Mouse (Mus musculus) neural tube, embryonic 14.5 days (tissue): ENCODE results near the gene Eif4g3. TPM values are rescaled to one million over a fixed set of nuclear protein-coding genes. Genes with fewer than 3 reads are reported as not detected.
A peak's percentile ranks its signal among the peaks of the same experiment; 100 is the strongest.

ENCODE experiments used
- ATAC-seq: fragments of 200-750 bp; cut with Nextera tagmentation; 2 replicates; pipeline ENCODE4 v1.8.0; 2017; ENCODE audit warnings: low read depth, mild to moderate bottlenecking, moderate TSS enrichment, moderate library complexity
- H3K27ac ChIP-seq: fragments of 300-500 bp; sonication (generic); 2 replicates; pipeline ENCODE4 v1.5.1; 2014; ENCODE audit warnings: low read depth, mild to moderate bottlenecking, control low read depth, low read length, moderate library complexity, mixed read lengths
- H3K27me3 ChIP-seq: fragments of 300-500 bp; sonication (generic); 2 replicates; pipeline ENCODE4 v1.6.1; 2014; ENCODE audit warnings: low read length; ENCODE audit not compliant: control insufficient read depth, insufficient read depth
- H3K36me3 ChIP-seq: fragments of 300-500 bp; sonication (generic); 2 replicates; pipeline ENCODE4 v1.6.1; 2014; ENCODE audit warnings: low read length, mixed read lengths; ENCODE audit not compliant: control insufficient read depth, insufficient read depth
- H3K4me1 ChIP-seq: fragments of 300-500 bp; sonication (generic); 2 replicates; pipeline ENCODE4 v1.6.1; 2014; ENCODE audit warnings: low read length; ENCODE audit not compliant: control insufficient read depth, insufficient read depth
- H3K4me2 ChIP-seq: fragments of 300-500 bp; sonication (generic); 2 replicates; pipeline ENCODE4 v1.6.1; 2014; ENCODE audit warnings: mild to moderate bottlenecking, low read depth, low read length, control low read depth
- H3K4me3 ChIP-seq: fragments of 300-500 bp; sonication (generic); 2 replicates; pipeline ENCODE4 v1.5.1; 2014; ENCODE audit warnings: low read depth, low read length, control low read depth, mixed read lengths
- H3K9ac ChIP-seq: fragments of 300-500 bp; sonication (generic); replicated peaks from 2 replicates; pipeline ENCODE4 v1.6.1; 2014; ENCODE audit warnings: low read depth, mild to moderate bottlenecking, control low read depth, low read length, mixed read lengths
- H3K9me3 ChIP-seq: fragments of 300-500 bp; sonication (generic); 2 replicates; pipeline ENCODE4 v1.6.1; 2016; ENCODE audit warnings: low read length; ENCODE audit not compliant: control insufficient read depth
- WGBS: fragments of 180-500 bp; shearing (Covaris S2); extraction: QIAGEN DNeasy Blood & Tissue Kit; methylation state at CpG from one replicate; pipeline ENCODE4 v1.1.7; 2014; 5-methylcytosine and 5-hydroxymethylcytosine counted together
- polyA plus RNA-seq: library from polyadenylated mRNA; unstranded; fragments of >200 nt; fragmentation: Nextera tagmentation; extraction: Ambion mirVana; gene quantifications from 2 replicates; pipeline ENCODE4 v1.2.1, GENCODE M21; 2014

Eif4g3 gene
- 64.9 and 71.4 TPM in 2 replicates for polyA plus RNA-seq

GRCm38 (mm10) chr4:137992890-137993289 lies at the start of gene Eif4g3:
TSS of gene Eif4g3 (plus strand) at chr4:137993022.
- peak within 1 kb of the TSS; percentile 84 for H3K4me2 ChIP-seq
- no peak for ATAC-seq

DNA sequence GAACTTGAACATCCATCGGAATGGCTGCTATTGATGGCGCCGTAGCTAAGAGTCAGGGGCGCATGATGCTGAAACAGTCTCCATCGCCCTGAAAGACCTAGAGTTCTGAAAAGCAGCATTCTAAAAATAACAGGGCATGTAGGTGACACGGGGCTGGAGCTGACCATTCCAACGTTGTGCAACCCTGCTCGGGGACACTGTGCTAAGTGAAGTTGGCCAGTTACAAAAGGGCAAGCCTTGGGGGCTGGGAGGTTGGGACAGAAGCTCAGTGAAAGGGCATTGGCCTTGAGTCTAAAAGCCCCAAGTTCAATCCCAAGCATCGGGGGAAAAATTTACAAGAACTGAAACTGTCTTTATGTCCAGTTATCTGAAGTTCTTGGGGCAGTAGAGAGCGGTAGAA lies 49.3 kb upstream of the Eif4g3 start:
- H3K36me3 ChIP-seq, result peaks cover 9% of the 10 kb centered on the region
- 93% methylated on average over 10 of the region's 10 CpGs for WGBS
- H3K9me3 ChIP-seq, result no peaks in the 10 kb centered on the region

More at GRCm38 (mm10) chr4:137992890-137993289, at the start of gene Eif4g3:
- H3K9me3 ChIP-seq, result no peaks in the 10 kb centered on the region
- H3K4me1 ChIP-seq, result peaks cover 23% of the 10 kb centered on the region
- peak within 1 kb of the TSS; percentile 98 for H3K9ac ChIP-seq
- peak within 1 kb of the TSS; percentile 91 for H3K4me3 ChIP-seq
- H3K27ac ChIP-seq, result peak within 1 kb of the TSS; percentile 97
- H3K27me3 ChIP-seq, result 0 out of 2 replicates have a peak, but pooled peaks cover 3% of the 10 kb centered on the region
- WGBS, result 2% methylated on average over 39 of the region's 39 CpGs
- H3K36me3 ChIP-seq, result peaks cover under 1% of the 10 kb centered on the region; the same call in 1 of the 2 replicates

GRCm38 (mm10) chr4:137945376-137945775 lies 47.4 kb upstream of the Eif4g3 start:
- H3K27me3 ChIP-seq, result no peaks in the 10 kb centered on the region
- 69% methylated on average over 4 of the region's 4 CpGs for WGBS
- peaks cover 5% of the 10 kb centered on the region; the same call in 1 of the 2 replicates for H3K4me1 ChIP-seq
- no peak overlapping the region for H3K4me3 ChIP-seq
- no peaks in the 10 kb centered on the region for H3K9me3 ChIP-seq
- no peak for ATAC-seq
- H3K36me3 ChIP-seq, result peaks cover 17% of the 10 kb centered on the region
- no peak overlapping the region for H3K4me2 ChIP-seq
- H3K27ac ChIP-seq, result no peak overlapping the region
- no peak overlapping the region for H3K9ac ChIP-seq

More for the DNA sequence above, 49.3 kb upstream of the Eif4g3 start:
- Histone ChIP-seq H3K4me1 (peaks cover 8% of the 10 kb centered on the region), H3K4me3 (no peak overlapping the region), H3K27ac (no peak overlapping the region), H3K9ac (no peak overlapping the region), H3K4me2 (no peak overlapping the region), H3K27me3 (no peaks in the 10 kb centered on the region)
- no peak for ATAC-seq

DNA sequence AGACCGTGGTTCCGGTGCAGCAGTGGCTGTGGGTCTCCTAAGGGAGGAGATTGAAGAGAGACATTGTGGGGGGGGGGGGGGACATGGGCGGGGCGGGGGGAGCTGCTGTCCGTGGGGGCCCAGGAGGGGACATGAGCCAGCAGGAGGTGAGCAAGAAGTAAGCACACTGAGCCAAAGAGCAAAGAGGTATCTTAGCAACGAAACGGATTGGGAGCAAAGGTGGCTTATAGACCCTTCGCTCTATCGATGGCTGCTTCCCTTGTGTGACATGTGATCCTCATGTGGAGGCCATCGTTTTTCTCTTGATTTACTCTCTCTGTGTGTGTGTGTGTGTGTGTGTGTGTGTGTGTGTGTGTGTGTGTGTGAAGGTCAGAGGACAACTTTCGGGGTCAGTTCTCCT lies 46.4 kb upstream of the Eif4g3 start:
- Histone ChIP-seq H3K27me3 (no peaks in the 10 kb centered on the region), H3K9me3 (no peaks in the 10 kb centered on the region), H3K9ac (no peak overlapping the region), H3K27ac (no peak overlapping the region), H3K4me1 (peaks cover 5% of the 10 kb centered on the region; the same call in 1 of the 2 replicates), H3K4me2 (no peak overlapping the region), H3K4me3 (no peak overlapping the region), H3K36me3 (peaks cover 20% of the 10 kb centered on the region)
- no peak for ATAC-seq
- WGBS, result 85% methylated on average over 9 of the region's 11 CpGs

- peaks cover 20% of the 10 kb centered on the region for H3K36me3 ChIP-seq
- H3K4me1 ChIP-seq, result no peaks in the 10 kb centered on the region
- no peak overlapping the region for H3K4me3 ChIP-seq
- WGBS, result 40% methylated on average over 4 of the region's 4 CpGs
- no peaks in the 10 kb centered on the region for H3K9me3 ChIP-seq
- no peak overlapping the region for H3K4me2 ChIP-seq
- H3K9ac ChIP-seq, result no peak overlapping the region
- H3K27me3 ChIP-seq, result no peaks in the 10 kb centered on the region
- no peak overlapping the region for H3K27ac ChIP-seq
- ATAC-seq, result no peak
Observed at GRCm38 (mm10) chr4:137952840-137953239, 40.0 kb upstream of the Eif4g3 start.

DNA sequence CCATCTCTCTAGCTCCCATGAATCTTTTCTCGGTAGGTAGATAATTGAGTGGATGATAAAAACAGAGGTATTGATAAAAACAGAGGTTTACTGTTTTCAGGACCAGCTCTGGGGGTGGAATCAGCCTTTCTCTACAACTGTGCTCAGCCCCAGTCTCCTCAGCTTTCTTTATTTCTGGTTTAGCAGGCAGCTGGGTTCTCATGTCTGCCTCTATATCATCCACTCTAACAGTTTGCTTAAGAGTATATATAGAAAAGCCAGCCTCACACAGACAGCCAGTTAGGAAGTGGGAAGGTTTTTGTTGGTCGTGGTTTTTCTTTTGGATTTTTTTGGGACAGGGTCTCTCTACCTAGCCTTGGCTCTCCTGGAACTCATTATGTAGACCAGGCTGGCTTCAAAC lies 38.6 kb upstream of the Eif4g3 start:
- H3K4me3 ChIP-seq, result no peak overlapping the region
- WGBS, result 92% methylated on average over 2 of the region's 2 CpGs
- no peaks in the 10 kb centered on the region for H3K9me3 ChIP-seq
- peaks cover 29% of the 10 kb centered on the region for H3K36me3 ChIP-seq
- no peak for ATAC-seq
- no peak overlapping the region for H3K9ac ChIP-seq
- H3K27ac ChIP-seq, result no peak overlapping the region
- no peaks in the 10 kb centered on the region for H3K4me1 ChIP-seq
- H3K4me2 ChIP-seq, result no peak overlapping the region
- H3K27me3 ChIP-seq, result no peaks in the 10 kb centered on the region

DNA sequence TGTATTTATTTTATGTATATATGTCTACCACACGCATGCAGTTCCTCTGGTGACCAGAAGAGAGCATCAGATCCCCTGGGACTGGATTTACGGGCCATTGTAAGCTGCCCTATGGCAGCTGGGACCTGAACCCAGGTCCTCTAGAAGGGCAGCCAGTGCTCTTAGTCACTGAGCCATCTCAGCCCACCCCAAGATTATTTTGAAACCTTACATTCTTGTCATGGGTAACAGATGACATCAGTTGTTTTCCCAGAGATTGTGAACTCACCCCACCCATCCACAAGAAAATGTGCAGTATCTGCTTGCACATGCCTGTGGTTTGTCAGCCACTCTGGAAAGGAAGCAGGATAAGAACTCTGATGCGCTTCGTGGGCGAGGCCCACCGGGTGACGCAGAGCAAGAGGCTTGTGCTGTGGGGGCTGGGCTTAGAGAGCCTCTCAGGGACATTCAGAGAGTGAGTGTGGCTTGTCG lies 37.9 kb upstream of the Eif4g3 start:
- no peak overlapping the region for H3K27ac ChIP-seq
- no peak overlapping the region for H3K9ac ChIP-seq
- H3K4me3 ChIP-seq, result no peak overlapping the region
- WGBS, result 87% methylated on average over 8 of the region's 8 CpGs
- no peaks in the 10 kb centered on the region for H3K27me3 ChIP-seq
- H3K4me1 ChIP-seq, result no peaks in the 10 kb centered on the region
- no peak for ATAC-seq
- H3K9me3 ChIP-seq, result no peaks in the 10 kb centered on the region
- no peak overlapping the region for H3K4me2 ChIP-seq
- peaks cover 30% of the 10 kb centered on the region for H3K36me3 ChIP-seq

- Histone ChIP-seq H3K27me3 (no peaks in the 10 kb centered on the region), H3K36me3 (peaks cover 28% of the 10 kb centered on the region), H3K9ac (no peak overlapping the region), H3K4me3 (no peak overlapping the region), H3K4me1 (no peaks in the 10 kb centered on the region), H3K4me2 (no peak overlapping the region), H3K9me3 (no peaks in the 10 kb centered on the region), H3K27ac (no peak overlapping the region)
- WGBS, result 96% methylated on average over 15 of the region's 15 CpGs
- no peak for ATAC-seq
Observed at GRCm38 (mm10) chr4:137956260-137956659, 36.6 kb upstream of the Eif4g3 start.

GRCm38 (mm10) chr4:137959889-137960665 lies 32.7 kb upstream of the Eif4g3 start:
- H3K4me2 ChIP-seq, result no peak overlapping the region
- H3K27ac ChIP-seq, result no peak overlapping the region
- H3K27me3 ChIP-seq, result no peaks in the 10 kb centered on the region
- no peaks in the 10 kb centered on the region for H3K4me1 ChIP-seq
- no peak overlapping the region for H3K4me3 ChIP-seq
- no peak overlapping the region for H3K9ac ChIP-seq
- WGBS, result 84% methylated on average over 13 of the region's 13 CpGs
- no peak for ATAC-seq
- no peaks in the 10 kb centered on the region for H3K9me3 ChIP-seq
- peaks cover 42% of the 10 kb centered on the region for H3K36me3 ChIP-seq
